Mouse (Mus musculus) layer of hippocampus, postnatal 36 days (tissue): ENCODE measurements around the gene 2310011J03Rik. TPM values are rescaled to one million over a fixed set of nuclear protein-coding genes. Genes with fewer than 3 reads are reported as not detected.
A peak's percentile ranks its signal among the peaks of the same experiment; 100 is the strongest.

ENCODE experiments used
- DNase-seq, 2 experiments: peaks; one replicate each; pipeline ENCODE4 v3.0.0; 2022
- microRNA-seq, 2 experiments: library from miRNA; unstranded; fragments of <30 nt; microRNA quantifications; one replicate each; pipeline ENCODE4 v1.2.0; 2021
- total RNA-seq, 2 experiments: library from RNA; stranded (reverse); gene quantifications; 2 replicates each; pipeline ENCODE4 v1.2.3; 2021

2310011J03Rik gene
- total RNA-seq, 2 experiments from 2014 or later = 22.4 to 23.0 TPM

DNA sequence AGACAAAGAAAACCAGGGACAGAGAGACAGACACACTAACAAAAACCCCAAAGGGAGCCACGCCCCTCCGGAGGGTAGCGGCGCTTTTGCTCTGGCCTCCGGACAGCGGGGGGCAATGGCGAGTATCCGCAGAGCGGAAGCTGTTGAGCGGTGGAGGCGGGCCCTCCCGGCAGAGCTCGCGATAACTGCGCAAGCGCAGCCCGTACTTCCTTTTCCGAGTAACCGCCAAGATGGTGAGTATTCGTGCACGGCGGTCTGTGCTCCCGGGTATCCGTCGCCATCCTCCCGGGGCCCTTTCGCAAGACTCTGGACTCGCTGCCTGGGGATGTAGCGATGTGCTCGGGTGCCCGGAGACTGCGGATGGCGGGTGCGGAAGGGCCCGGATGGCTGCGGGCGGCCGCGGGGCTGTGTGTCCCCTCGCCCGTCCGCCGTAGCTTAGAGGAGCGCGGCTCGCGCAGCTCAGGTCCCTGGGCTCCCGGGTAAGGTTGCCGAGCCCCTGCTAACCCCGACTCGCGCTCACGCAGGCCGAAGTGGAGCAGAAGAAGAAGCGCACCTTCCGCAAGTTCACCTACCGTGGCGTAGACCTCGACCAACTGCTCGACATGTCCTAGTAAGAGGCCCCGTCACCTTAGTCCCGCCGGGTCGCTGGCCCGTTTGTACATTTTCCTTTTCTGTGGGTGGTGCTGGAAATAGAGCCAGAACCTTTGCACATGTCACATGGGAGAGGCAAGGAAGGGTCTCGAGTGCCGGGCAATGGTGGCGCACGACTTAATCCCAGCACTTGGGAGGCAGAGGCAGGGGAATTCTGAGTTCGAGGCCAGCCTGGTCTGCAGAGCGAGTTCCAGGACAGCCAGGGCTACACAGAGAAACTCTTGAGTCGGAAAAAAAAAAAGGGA is 27.8 kb downstream of the 2310011J03Rik start, which contains the start of gene Rps15:
Gene Rps15 (plus strand): TSS at position 203 of the 896 bp plus-strand sequence.
- peak; percentile 89 to 92 for DNase-seq

DNA sequence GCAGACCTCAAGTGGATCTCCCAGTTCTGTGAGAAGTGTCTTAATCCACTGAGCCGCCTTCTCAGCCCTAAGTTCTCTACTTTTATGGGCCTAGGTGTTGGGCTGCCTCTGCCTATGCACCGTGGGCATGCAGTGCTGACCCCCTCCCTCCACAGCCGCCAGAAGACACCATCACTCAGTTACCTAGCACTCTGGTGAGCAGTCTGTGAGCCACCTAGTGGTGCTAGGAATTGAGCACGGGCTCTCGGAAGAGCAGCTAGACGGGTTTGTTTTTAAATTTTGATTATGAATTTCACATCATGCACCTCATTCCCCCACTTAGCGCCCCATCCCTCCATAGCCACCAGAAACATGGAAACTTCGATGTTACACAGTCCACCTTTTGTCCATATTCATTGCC is 31.7 kb downstream of the 2310011J03Rik start:
- no peak for DNase-seq

DNA sequence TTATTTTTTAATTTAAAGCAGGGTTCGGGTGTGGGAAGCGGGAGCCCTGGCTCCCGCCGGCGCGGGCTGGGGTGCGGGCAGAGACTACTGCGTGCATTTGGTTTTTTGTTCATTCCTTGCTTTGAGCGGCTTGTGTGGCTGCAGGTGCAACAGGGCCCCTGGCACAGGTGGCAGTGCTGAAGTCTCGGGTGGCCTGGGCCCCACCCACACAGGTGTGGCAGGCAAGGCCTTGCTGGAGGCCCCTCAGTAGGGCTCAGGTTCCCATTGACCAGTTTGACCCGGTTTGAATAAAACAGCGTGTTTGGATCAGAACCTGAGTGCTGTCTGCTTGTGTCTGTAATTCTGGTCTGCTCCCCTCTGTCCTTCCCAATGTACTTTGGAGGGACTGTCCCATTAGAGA is 32.2 kb downstream of the 2310011J03Rik start:
- DNase-seq = no peak

DNA sequence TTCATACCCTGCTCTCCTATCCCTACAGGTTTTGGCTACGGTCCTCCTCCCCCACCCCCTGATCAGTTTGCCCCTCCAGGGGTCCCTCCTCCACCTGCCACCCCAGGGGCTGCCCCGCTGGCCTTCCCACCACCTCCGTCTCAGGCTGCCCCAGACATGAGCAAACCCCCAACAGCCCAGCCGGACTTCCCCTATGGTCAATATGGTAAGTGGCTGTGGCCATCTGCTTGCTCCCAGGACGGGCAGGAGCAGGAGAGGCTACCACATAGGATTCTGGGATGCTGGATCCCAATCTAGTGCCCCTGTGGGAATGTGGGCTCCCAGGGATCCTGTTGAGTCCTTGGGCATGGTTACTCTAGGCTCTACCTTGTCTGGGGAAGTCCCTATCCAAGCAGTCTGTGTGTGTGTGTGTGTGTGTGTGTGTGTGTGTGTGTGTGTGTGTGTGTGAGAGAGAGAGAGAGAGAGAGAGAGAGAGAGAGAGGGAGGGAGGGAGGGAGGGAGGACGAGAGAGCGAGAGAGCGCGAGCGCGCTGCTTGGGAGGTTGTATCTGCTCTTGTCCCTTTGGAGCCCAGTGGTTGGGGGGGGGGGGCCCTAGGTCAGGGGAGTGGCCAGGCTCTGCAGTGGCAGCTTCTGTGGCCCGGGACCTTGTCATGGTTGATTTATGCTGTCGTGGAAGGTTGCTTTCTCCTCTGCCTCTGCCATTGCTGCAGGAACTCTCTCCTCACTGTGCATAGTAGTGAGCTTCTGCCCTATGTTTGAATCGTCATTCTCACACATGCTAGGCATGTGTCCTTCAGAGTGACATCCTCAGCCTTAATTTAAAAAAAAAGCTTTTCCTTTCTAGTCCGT is 34.9 kb downstream of the 2310011J03Rik start:
- no peak for DNase-seq

DNA sequence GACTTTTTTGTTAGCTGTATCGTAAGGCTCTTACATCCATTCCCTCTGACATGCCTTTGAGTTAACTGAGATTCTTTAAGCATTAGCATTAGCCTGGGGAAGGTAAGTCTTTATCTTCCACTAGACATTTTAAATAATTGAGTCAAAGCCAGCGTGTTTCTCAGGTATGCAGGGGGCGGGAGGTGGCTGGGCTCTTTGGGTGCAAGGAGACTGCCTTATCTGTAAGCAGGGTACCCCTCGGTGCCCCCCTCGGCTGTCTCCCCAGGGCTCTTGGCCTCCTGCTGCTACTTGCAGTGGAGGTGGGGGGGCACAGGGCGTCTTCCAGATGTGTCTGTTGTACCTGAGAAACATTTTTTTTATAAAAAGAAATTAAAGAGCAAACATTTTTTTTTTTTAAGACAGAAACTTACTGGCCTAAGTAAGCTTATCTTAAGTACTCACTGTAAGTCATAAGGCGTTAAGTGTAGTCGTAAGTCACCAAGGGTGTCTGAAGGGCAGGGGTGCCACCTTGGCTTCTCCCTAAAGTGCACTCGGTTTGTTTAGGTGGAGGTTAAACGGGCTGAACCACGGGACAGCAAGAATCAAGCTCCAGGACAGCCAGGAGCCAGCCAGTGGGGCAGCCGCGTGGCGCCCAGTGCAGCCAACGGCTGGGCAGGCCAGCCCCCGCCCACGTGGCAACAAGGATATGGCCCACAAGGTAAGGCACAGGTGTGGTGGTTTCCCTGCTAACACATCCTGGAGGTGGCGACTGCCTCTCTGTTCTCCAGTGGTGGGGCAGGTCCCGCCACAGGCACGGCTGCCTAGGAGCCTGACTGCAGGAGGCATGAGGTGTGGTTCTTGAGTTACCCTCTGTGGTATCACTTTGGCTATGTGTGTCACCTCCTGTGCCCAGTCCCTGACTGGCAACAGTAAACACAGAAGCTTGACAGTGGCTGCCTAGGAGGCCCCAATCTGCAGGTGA is 37.6 kb downstream of the 2310011J03Rik start:
- no peak for DNase-seq

DNA sequence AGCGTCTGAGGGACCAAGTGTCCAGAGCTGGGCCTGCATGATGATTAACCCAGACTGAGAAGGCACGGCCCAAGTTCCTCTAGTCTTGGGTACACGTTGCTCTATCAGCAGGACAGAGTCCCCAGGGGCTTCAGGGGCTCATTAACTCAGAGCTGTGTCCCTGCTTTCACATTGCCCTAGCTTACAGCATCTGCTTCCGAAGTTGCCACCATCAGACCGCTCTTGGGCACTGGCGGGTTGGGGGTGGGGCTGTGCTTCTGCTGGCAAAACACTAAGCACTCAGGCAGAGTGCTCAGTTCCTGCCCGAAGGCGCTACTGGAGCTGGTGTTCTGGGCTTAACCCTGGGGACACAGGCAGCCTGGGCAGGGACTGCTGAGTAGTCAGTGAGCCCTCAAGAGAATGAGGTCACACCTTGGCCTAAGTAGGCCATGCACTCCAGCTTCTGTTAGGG is 38.4 kb downstream of the 2310011J03Rik start:
- DNase-seq = no peak

DNA sequence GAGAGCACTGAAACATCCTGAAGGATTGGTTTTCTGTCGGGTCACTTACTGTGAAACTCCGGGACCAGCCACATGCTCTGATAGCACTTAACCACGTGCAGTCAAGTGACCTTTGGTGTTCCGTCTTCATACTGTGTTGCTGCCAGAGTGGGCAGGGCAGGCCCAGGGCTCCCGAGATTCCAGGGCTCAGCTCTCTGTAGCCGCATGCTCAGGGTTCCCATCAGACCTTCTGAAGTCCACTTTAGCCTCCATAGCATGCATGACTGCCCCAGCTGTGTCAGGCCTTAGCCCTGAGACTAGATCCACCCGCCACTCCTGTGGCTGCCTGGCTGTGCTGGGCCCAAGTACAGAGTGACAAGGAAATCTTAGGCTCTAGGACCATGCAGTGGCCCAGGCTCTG is 39.0 kb downstream of the 2310011J03Rik start:
- no peak for DNase-seq

DNA sequence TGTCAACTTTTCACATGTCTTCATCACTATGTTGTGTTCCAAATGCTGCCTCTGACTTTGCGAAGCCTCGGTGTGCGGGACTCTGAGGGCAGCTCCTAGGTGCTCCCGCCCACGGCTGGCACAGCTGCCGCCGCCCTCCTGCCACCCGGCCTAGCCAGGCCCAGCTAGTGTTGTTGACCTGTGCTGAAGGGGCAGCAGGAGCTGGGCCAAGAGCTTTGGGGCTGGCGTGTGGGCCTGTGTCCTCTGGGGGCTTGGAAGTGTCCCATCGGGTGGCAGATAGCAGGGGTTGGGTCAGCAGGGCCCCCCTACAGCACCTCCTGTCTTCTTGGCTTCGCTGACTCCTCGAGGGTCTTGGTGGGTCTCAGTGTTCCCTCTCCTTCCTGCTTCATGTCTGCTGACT is 41.1 kb downstream of the 2310011J03Rik start:
- no peak for DNase-seq

DNA sequence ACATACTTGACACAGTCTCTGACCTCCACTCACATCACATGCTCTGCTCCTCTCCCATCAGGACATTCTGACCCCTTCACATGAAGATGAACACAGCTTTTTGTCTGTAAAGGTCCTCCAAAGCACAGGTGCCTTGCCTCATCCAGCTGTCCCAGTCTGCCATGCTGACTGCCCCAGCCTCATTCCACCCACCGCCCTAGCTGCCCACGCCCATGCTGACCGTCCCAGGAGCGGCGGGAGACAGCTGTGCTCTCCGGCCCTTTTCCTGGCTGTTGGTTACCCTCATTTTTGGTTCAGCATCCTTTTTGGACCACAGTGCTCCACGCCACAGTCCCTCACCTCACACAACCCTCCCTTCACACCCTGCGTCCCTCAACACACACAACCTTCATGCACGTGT is 41.9 kb downstream of the 2310011J03Rik start:
- DNase-seq = no peak

DNA sequence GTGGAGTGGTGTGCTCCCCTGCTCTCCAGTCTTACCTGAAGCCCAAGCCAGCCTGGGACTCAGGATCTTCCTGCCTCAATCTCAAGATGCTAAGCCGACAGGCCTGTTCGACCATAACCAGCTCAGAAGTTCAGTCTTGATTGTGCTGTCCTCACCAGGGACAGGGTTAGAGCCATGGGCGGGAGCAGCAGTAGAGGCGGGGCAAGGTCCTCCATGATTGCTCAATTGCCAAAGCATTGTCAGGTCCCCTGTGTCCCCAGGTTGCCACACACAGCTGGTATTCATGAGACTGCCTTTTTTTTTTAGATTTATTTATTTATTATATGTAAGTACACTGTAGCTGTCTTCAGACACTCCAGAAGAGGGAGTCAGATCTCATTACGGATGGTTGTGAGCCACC is 44.1 kb downstream of the 2310011J03Rik start:
- no peak for DNase-seq

DNA sequence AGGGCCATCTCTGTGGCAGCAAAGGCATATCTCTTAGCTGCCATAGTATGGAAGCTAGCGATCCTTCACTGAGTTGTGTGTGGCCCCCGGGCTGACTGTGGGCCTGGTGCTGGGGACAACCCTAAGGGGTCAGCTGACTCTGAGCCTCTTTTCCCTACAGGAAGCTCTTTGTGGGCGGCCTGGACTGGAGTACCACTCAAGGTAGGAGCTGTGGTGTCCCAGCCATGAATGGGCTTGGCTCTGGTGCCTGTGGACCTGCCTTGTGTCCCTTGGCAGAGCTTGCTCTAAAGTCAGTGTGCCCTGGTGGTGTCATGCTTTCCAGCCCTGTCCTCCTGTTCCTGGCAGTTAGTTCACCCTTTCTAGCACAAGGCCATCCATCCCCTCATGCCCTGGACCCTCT is 46.5 kb downstream of the 2310011J03Rik start:
- no peak for DNase-seq

DNA sequence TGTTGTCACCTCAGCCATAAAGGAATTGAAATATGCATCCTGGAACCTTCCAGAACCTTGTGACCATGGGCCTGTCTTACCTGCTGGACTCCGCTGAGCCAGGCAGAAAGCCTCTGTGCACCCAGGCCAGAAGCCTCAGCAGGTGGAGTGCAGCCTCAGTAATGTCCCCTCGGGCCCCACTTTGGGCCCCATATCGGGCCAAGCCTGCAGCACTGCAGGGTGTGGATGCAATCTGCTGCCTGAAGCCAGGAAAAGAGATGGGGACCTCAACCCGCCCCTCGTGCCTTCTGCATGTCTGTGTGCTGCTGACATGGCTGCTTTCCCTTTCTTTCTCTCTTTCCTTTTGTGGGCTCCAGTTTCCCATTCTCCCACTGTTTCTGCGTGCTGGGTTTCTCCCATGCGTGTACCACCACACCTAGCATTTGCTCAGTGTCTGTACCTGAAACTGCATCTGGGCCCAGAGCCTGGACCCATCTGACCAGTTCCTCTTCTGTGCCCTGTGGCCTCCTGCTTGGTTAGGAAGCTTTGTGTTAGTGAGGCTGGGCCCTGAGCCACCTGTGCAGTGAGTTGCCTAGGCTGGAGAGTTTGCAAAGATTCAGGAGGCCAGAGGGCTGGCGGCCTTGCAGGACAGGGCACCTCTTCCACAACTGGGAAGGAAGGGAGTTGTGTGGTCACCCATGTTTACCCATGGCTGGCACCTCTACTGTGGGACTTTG is 48.3 kb downstream of the 2310011J03Rik start:
- no peak for DNase-seq

DNA sequence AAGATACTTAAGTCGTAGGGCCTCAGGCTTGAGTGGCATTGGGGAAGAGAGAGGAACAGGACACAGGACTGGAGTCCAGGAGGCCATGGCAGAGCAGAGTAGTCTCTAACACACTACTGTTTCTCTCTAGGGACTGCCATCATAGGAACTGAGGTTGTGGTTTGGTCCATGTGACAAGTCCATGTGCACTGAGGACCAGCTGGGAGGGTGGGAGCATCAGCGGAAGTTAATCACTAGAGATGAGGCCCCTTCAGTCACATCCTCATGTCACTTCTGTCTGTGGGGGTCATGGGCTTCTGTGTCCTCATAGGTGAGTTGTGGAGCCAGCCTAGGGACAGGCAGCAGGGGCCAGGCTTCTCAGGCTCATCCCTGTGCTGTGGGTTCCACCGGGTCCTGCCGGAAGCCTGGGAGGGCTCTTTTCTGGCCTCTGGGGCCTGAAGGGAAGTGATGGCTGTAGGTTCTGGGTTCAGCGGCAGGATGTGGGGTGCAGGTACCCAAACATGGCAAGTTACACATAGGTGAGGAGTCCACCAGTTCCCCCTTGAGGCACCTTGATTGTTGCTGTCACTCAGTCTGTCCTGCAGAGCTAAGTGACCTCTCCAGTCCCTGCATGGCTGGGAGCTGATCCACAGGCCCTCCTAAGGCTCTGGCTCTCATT is 49.0 kb downstream of the 2310011J03Rik start:
- no peak for DNase-seq

DNA sequence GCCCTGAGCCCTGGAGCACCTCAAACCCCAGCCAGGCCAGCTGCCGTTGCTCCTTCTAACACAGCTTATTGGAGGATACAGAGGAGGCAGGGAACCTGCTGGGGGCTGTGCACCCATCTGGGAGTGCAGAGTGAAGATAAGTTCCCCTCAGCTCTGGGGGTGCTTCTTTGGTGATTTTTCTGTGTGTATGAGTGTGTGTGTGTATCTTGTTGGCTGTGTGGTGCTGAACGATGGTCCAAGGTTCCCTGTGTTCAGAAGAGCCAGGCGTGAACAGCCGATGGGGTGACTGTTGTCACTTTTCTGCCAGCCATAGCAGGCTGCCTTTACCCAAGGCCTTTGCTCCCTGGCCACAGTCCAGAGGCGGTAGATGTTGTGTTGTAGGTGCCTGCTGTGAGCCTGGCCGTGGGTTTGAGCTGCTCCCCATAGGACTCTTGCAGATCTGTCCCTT is 49.6 kb downstream of the 2310011J03Rik start:
- DNase-seq = no peak

DNA sequence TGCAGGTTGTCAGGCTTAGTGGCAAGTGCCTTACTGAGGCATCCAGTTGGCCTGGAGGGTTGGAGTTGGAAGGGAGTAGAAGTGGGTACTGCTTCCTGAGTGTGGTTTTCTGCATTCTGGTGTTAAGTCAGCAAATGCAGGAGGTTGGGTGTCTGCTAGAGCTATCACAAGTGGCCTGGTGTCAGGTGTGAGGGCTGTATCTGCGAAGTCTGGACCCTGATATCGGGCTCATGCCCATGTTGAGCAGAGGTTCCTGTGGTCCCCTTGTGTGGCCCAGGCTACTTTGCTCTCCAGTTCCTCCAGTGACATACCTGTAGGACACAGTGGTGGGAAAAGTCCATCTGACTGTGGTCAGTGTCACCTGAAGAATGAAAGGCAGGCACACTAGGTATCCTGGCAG is 50.2 kb downstream of the 2310011J03Rik start:
- no peak for DNase-seq

Small RNAs within 50 kb of the gene (microRNA-seq; reads per million reads assigned to microRNA genes)
- 1.1 to 2.1 reads per million in 2 experiments for gene Mir6911

Other genes with a start within 250 kb of the 2310011J03Rik start
- 10 to 100 TPM; 17.2 to 20.7 TPM for gene Sbno2, start 215.0 kb downstream of the 2310011J03Rik start, total RNA-seq
- 10 to 100 TPM; 93.3 to 95.9 TPM for gene Stk11, start 204.7 kb downstream of the 2310011J03Rik start, total RNA-seq
- gene Atp5d, start 181.9 kb downstream of the 2310011J03Rik start, total RNA-seq = 100 to 1,000 TPM; 324 to 369 TPM
- gene Cbarp, start 179.7 kb downstream of the 2310011J03Rik start, total RNA-seq = 100 to 1,000 TPM; 336 to 379 TPM
- gene Midn, start 172.3 kb downstream of the 2310011J03Rik start, total RNA-seq = 10 to 100 TPM; 58.9 to 62.6 TPM
- gene Cirbp, start 154.6 kb downstream of the 2310011J03Rik start, total RNA-seq = 10 to 100 TPM; 58.5 to 63.4 TPM
- gene 1600002K03Rik, start 147.6 kb downstream of the 2310011J03Rik start, total RNA-seq = 1 to 10 TPM; 6.4 to 6.9 TPM
- gene Efna2, start 141.1 kb downstream of the 2310011J03Rik start, total RNA-seq = 1 to 10 TPM; 9.0 to 9.6 TPM
- 10 to 100 TPM; 35.6 to 39.6 TPM for gene Mum1, start 94.1 kb downstream of the 2310011J03Rik start, total RNA-seq
- gene Ndufs7, start 71.4 kb downstream of the 2310011J03Rik start, total RNA-seq = 100 to 1,000 TPM; 199 to 204 TPM
- gene Gamt, start 59.5 kb downstream of the 2310011J03Rik start, total RNA-seq = 10 to 100 TPM; 37.7 to 39.1 TPM
- 100 to 1,000 TPM in 1 of 2 experiments, 10 to 100 TPM in 1; 82.6 to 100 TPM for gene Dazap1, start 59.1 kb downstream of the 2310011J03Rik start, total RNA-seq
- 100 to 1,000 TPM; 755 to 823 TPM for gene Rps15, start 28.1 kb downstream of the 2310011J03Rik start, total RNA-seq
- gene Apc2, start 24.6 kb downstream of the 2310011J03Rik start, total RNA-seq = 10 to 100 TPM; 98.3 to 98.4 TPM
- 1 to 10 TPM; 2.2 to 2.6 TPM for gene Pcsk4, start 9.0 kb upstream of the 2310011J03Rik start, total RNA-seq
- gene Reep6, start 9.4 kb upstream of the 2310011J03Rik start, total RNA-seq = 10 to 100 TPM in 1 of 2 experiments, 1 to 10 TPM in 1; 8.6 to 10.3 TPM
- gene Adamtsl5, start 27.9 kb upstream of the 2310011J03Rik start, total RNA-seq = 1 to 10 TPM; 4.9 to 5.2 TPM
- gene Plk5, start 35.9 kb upstream of the 2310011J03Rik start, total RNA-seq = 10 to 100 TPM; 23.2 to 23.4 TPM
- 10 to 100 TPM; 18.2 to 18.4 TPM for gene Mex3d, start 67.1 kb upstream of the 2310011J03Rik start, total RNA-seq
- 100 to 1,000 TPM; 148 to 156 TPM for gene Mbd3, start 79.0 kb upstream of the 2310011J03Rik start, total RNA-seq
- 100 to 1,000 TPM; 443 to 467 TPM for gene Uqcr11, start 86.3 kb upstream of the 2310011J03Rik start, total RNA-seq
- 10 to 100 TPM; 30.5 to 30.6 TPM for gene Tcf3, start 113.1 kb upstream of the 2310011J03Rik start, total RNA-seq
- gene Onecut3, start 174.3 kb upstream of the 2310011J03Rik start, total RNA-seq = under 1 TPM in 1 of 2 experiments, not detected in 1; 0.08 TPM
- under 1 TPM; 0.25 to 0.35 TPM for gene Atp8b3, start 218.6 kb upstream of the 2310011J03Rik start, total RNA-seq
- 10 to 100 TPM; 43.9 to 49.3 TPM for gene Rexo1, start 241.0 kb upstream of the 2310011J03Rik start, total RNA-seq